Mouse (Mus musculus): ENCODE measurements around the gene Hoxb13.

Gene Hoxb13

GRCm38 (mm10) chr11:96191132-96191531 lies 3.0 kb upstream of the Hoxb13 start:
- no peak for DNase-seq

- DNase-seq, result no peak
Observed at GRCm38 (mm10) chr11:96194401-96194710, 240 bp downstream of the Hoxb13 start.

GRCm38 (mm10) chr11:96194961-96195640 lies 985 bp downstream of the Hoxb13 start:
- DNase-seq, result no peak

GRCm38 (mm10) chr11:96195769-96196280 lies 1.7 kb downstream of the Hoxb13 start:
- DNase-seq, result no peak

GRCm38 (mm10) chr11:96198642-96199041 lies 4.5 kb downstream of the Hoxb13 start:
- peak; percentile 14 to 26 for DNase-seq

- DNase-seq, result no peak
Observed at GRCm38 (mm10) chr11:96199181-96200086, 5.3 kb downstream of the Hoxb13 start.

GRCm38 (mm10) chr11:96200183-96200655 lies 6.1 kb downstream of the Hoxb13 start:
- DNase-seq, result peak in 1 of 2 experiments; percentile 12

- DNase-seq, result no peak
Observed at GRCm38 (mm10) chr11:96201741-96202140, 7.6 kb downstream of the Hoxb13 start.

GRCm38 (mm10) chr11:96202401-96203081 lies 8.4 kb downstream of the Hoxb13 start:
- no peak for DNase-seq

GRCm38 (mm10) chr11:96203182-96203788 lies 9.2 kb downstream of the Hoxb13 start:
- no peak for DNase-seq

- DNase-seq, result no peak
Observed at GRCm38 (mm10) chr11:96203789-96204186, 9.7 kb downstream of the Hoxb13 start.

GRCm38 (mm10) chr11:96204351-96204750 lies 10.2 kb downstream of the Hoxb13 start:
- no peak for DNase-seq

GRCm38 (mm10) chr11:96205426-96206131 lies 11.5 kb downstream of the Hoxb13 start:
- DNase-seq, result no peak

GRCm38 (mm10) chr11:96223813-96224212 lies 29.7 kb downstream of the Hoxb13 start:
- no peak for DNase-seq

- DNase-seq, result no peak
Observed at GRCm38 (mm10) chr11:96227676-96228075, 33.6 kb downstream of the Hoxb13 start.

- peak; percentile 26 to 29 for DNase-seq
Observed at GRCm38 (mm10) chr11:96234906-96235305, 40.8 kb downstream of the Hoxb13 start.

GRCm38 (mm10) chr11:96240211-96240610 lies 46.1 kb downstream of the Hoxb13 start:
- DNase-seq, result peak; percentile 13 to 15

Data from thymus, postnatal 36 days (tissue).